In genomic region chr17:14165934-14166610, GRCm38 (mm10) we compare ENCODE assay signal across 9 mouse cellular contexts. TPM values are rescaled to one million over a fixed set of nuclear protein-coding genes. Genes with fewer than 3 reads are reported as not detected.
DNase-seq lines count a peak whose midpoint lies in the region; ATAC-seq and TF ChIP-seq lines count a peak whose summit lies in the region.
"Had no signal": no experiment of that assay in that cellular context is flagged by ENCODE, and none has a peak within 500 bp of the region (broad histone marks: within the 10 kb centered on the region; RNA-seq: fewer than 3 reads in every experiment).

No protein-coding gene starts in this region.

- no peak overlapping the region for H3K4me3 ChIP-seq in heart, postnatal 0 days (ENCODE audit: low read depth, low read length)
- H3K4me3 ChIP-seq in heart, adult 2 months = no peak overlapping the region
- no peak overlapping the region for H3K4me3 ChIP-seq in hindbrain, postnatal 0 days (ENCODE audit: low read length)

- no peak for DNase-seq in heart, postnatal 0 days (ENCODE audit: low spot score)
- DNase-seq in heart, adult 2 months = no peak
- DNase-seq in right cerebral cortex, adult 18-20 months = peak; percentile 40
- no peak for DNase-seq in right cerebral cortex, postnatal 4 days
- DNase-seq in hindbrain, postnatal 0 days (ENCODE audit: low spot score) = no peak
- DNase-seq in thymus, postnatal 4 days = no peak
- no peak for DNase-seq in gastrocnemius, postnatal 36 days
- no peak for DNase-seq in spleen, adult 18-20 months
- DNase-seq: cerebellum, adult 8-10 months had no signal

- H3K27me3 ChIP-seq in heart, postnatal 0 days (ENCODE audit: control insufficient read depth, insufficient read depth, low read length) = peaks cover 32% of the 10 kb centered on the region
- H3K27me3 ChIP-seq in heart, adult 2 months (ENCODE audit: control insufficient read depth, insufficient read depth, low read length) = 0 out of 2 replicates have a peak, but pooled peaks cover 2% of the 10 kb centered on the region
- no peaks in the 10 kb centered on the region for H3K27me3 ChIP-seq in hindbrain, postnatal 0 days (ENCODE audit: insufficient read depth, low read length)

- H3K4me1 ChIP-seq in heart, postnatal 0 days (ENCODE audit: control insufficient read depth, insufficient read depth) = peaks cover 9% of the 10 kb centered on the region; the same call in 1 of the 2 replicates
- no peaks in the 10 kb centered on the region for H3K4me1 ChIP-seq in heart, adult 2 months (ENCODE audit: control insufficient read depth, insufficient read depth, low read length)
- peaks cover 22% of the 10 kb centered on the region for H3K4me1 ChIP-seq in hindbrain, postnatal 0 days (ENCODE audit: insufficient read depth, low read length)

- no peak for TF ChIP-seq CTCF in heart, postnatal 0 days (IDR thresholded peaks at IDR 0.05; ENCODE audit: low read depth)
- TF ChIP-seq CTCF in heart, adult 2 months (IDR thresholded peaks at IDR 0.05) = no peak
- no peak for TF ChIP-seq CTCF in hindbrain, postnatal 0 days (IDR thresholded peaks at IDR 0.05; ENCODE audit: low read depth)

- H3K9me3 ChIP-seq in heart, postnatal 0 days (replicated peaks; ENCODE audit: control insufficient read depth, low read length) = no peaks in the 10 kb centered on the region
- H3K9me3 ChIP-seq in hindbrain, postnatal 0 days (ENCODE audit: low read length) = no peaks in the 10 kb centered on the region

- no peaks in the 10 kb centered on the region for H3K36me3 ChIP-seq in heart, postnatal 0 days (replicated peaks; ENCODE audit: control insufficient read depth, insufficient read depth, low read length)
- H3K36me3 ChIP-seq in heart, adult 2 months (ENCODE audit: control insufficient read depth, insufficient read depth, low read length) = no peaks in the 10 kb centered on the region
- no peaks in the 10 kb centered on the region for H3K36me3 ChIP-seq in hindbrain, postnatal 0 days (ENCODE audit: insufficient read depth, low read length)

- H3K79me2 ChIP-seq in heart, adult 2 months (replicated peaks; ENCODE audit: control insufficient read depth, insufficient read depth, low read length) = no peaks in the 10 kb centered on the region

- no peak for TF ChIP-seq POLR2A in heart, adult 2 months (IDR thresholded peaks at IDR 0.05; ENCODE audit: insufficient read depth, low read depth, low read length)

- TF ChIP-seq EP300 in heart, postnatal 0 days (IDR thresholded peaks at IDR 0.05; ENCODE audit: low read depth) = no peak
- TF ChIP-seq EP300 in heart, adult 2 months (IDR thresholded peaks at IDR 0.05; ENCODE audit: insufficient read depth, low read depth, low read length) = no peak

- ATAC-seq in heart, postnatal 0 days (ENCODE audit: insufficient read depth, low read depth) = no peak
- no peak for ATAC-seq in hindbrain, postnatal 0 days

- WGBS in heart, postnatal 0 days = 69% methylated on average over 9 of the region's 9 CpGs
- 60% methylated on average over 9 of the region's 9 CpGs for WGBS in heart, adult 2 months
- WGBS in hindbrain, postnatal 0 days = 49% methylated on average over 9 of the region's 9 CpGs

- H3K27ac ChIP-seq in heart, postnatal 0 days (ENCODE audit: low read depth) = no peak overlapping the region
- no peak overlapping the region for H3K27ac ChIP-seq in heart, adult 2 months
- peak overlapping the region; percentile 56; the same call in 1 of the 2 replicates for H3K27ac ChIP-seq in hindbrain, postnatal 0 days

- H3K4me2 ChIP-seq in heart, postnatal 0 days (ENCODE audit: low read depth, low read length) = 0 out of 2 replicates have a peak overlapping the region, but pooled peaks have one; percentile 1
- peak overlapping the region; percentile 25 for H3K4me2 ChIP-seq in hindbrain, postnatal 0 days (ENCODE audit: low read depth, low read length)

- intact Hi-C loops in heart, adult 2 months (cut with DNase I) = no loop called here
- intact Hi-C loops in gastrocnemius, postnatal 36 days (cut with DNase I) = no loop called here

- H3K9ac ChIP-seq in heart, postnatal 0 days (replicated peaks; ENCODE audit: low read depth, low read length) = no peak overlapping the region
- no peak overlapping the region for H3K9ac ChIP-seq in heart, adult 2 months (ENCODE audit: low read depth, low read length)
- H3K9ac ChIP-seq in hindbrain, postnatal 0 days (replicated peaks; ENCODE audit: low read length) = no peak overlapping the region

RNA-seq across cellular contexts. Expression of gene Dact2, which starts 38.0 kb away (rescaled TPM):
- 2.1 and 2.5 TPM in 2 replicates for total RNA-seq in heart, postnatal 0 days (2014; rRNA removed; ENCODE audit: low replicate concordance)
- polyA plus RNA-seq in heart, postnatal 0 days (2015; fragmentation: Nextera tagmentation; extraction: Ambion mirVana) = 0.20 and 0.55 TPM in 2 replicates
- 1 to 10 TPM in 1 of 2 experiments, under 1 TPM in 1; 0.80 to 1.4 TPM for total RNA-seq in heart, adult 2 months (2021)
- 0.76 and 1.00 TPM in 2 replicates for polyA plus RNA-seq in heart, adult 2 months (2012; rRNA removed)
- total RNA-seq in hindbrain, postnatal 0 days (2014; rRNA removed) = 18.6 and 25.3 TPM in 2 replicates
- 2.0 and 2.1 TPM in 2 replicates for polyA plus RNA-seq in hindbrain, postnatal 0 days (2015; fragmentation: Nextera tagmentation; extraction: Ambion mirVana)
- total RNA-seq in gastrocnemius, postnatal 36 days (2021) = 1 to 10 TPM; 2.0 to 2.7 TPM
